Comparison of ENCODE assay signal across 8 mouse cellular contexts in genomic region chr9:114731871-114732682, GRCm38 (mm10). TPM values are rescaled to one million over a fixed set of nuclear protein-coding genes. Genes with fewer than 3 reads are reported as not detected.
A peak's percentile ranks its signal among the peaks of the same experiment; 100 is the strongest.
DNase-seq lines count a peak whose midpoint lies in the region; ATAC-seq and TF ChIP-seq lines count a peak whose summit lies in the region.

No protein-coding gene starts in this region.

- ATAC-seq in limb, embryonic 14.5 days (ENCODE audit: low FRiP score, low read depth): no peak
- no peak for ATAC-seq in neural tube, embryonic 12.5 days (ENCODE audit: low FRiP score, low read depth)

- peak overlapping the region; percentile 73 for H3K27ac ChIP-seq in thymus, adult 2 months (ENCODE audit: control insufficient read depth, insufficient read depth, low read length)
- H3K27ac ChIP-seq in limb, embryonic 14.5 days (replicated peaks; ENCODE audit: low read depth, low read length): no peak overlapping the region
- no peak overlapping the region for H3K27ac ChIP-seq in neural tube, embryonic 12.5 days

- no peaks in the 10 kb centered on the region for H3K9me3 ChIP-seq in limb, embryonic 14.5 days (ENCODE audit: control insufficient read depth, low read length)
- no peaks in the 10 kb centered on the region for H3K9me3 ChIP-seq in neural tube, embryonic 12.5 days

- peak overlapping the region; percentile 87 for H3K4me3 ChIP-seq in thymus, adult 2 months (ENCODE audit: control insufficient read depth, insufficient read depth, low read length)
- peak overlapping the region; percentile 81 for H3K4me3 ChIP-seq in limb, embryonic 14.5 days (replicated peaks; ENCODE audit: low read length)
- peak overlapping the region; percentile 82 for H3K4me3 ChIP-seq in neural tube, embryonic 12.5 days

- no peak for TF ChIP-seq CTCF in thymus, adult 2 months (IDR thresholded peaks at IDR 0.05; ENCODE audit: borderline replicate concordance, control insufficient read depth, extremely low read depth, insufficient read depth, low read length, poor library complexity)

- H3K27me3 ChIP-seq in thymus, adult 2 months (ENCODE audit: control insufficient read depth, insufficient read depth, low read length): no peaks in the 10 kb centered on the region
- H3K27me3 ChIP-seq in limb, embryonic 14.5 days (ENCODE audit: control insufficient read depth, insufficient read depth, low read length): no peaks in the 10 kb centered on the region
- H3K27me3 ChIP-seq in neural tube, embryonic 12.5 days (replicated peaks): no peaks in the 10 kb centered on the region

- peak overlapping the region; percentile 59 for H3K4me2 ChIP-seq in limb, embryonic 14.5 days (replicated peaks; ENCODE audit: low read depth, low read length, severe bottlenecking)
- peak overlapping the region; percentile 75 for H3K4me2 ChIP-seq in neural tube, embryonic 12.5 days (replicated peaks)

- H3K9ac ChIP-seq in limb, embryonic 14.5 days (ENCODE audit: low read depth, low read length, severe bottlenecking): peak overlapping the region; percentile 86
- peak overlapping the region; percentile 87 for H3K9ac ChIP-seq in neural tube, embryonic 12.5 days

- H3K4me1 ChIP-seq in thymus, adult 2 months (replicated peaks; ENCODE audit: control insufficient read depth, insufficient read depth, low read length): peaks cover 13% of the 10 kb centered on the region
- peaks cover 20% of the 10 kb centered on the region for H3K4me1 ChIP-seq in limb, embryonic 14.5 days (ENCODE audit: control insufficient read depth, insufficient read depth, low read length)
- H3K4me1 ChIP-seq in neural tube, embryonic 12.5 days: peaks cover 15% of the 10 kb centered on the region

- 36% methylated on average over 12 of the region's 12 CpGs for WGBS in thymus, adult 2 months
- WGBS in limb, embryonic 14.5 days: 63% methylated on average over 12 of the region's 12 CpGs
- 75% methylated on average over 12 of the region's 12 CpGs for WGBS in neural tube, embryonic 12.5 days

- H3K36me3 ChIP-seq in thymus, adult 2 months (ENCODE audit: control insufficient read depth, insufficient read depth, low read length): no peaks in the 10 kb centered on the region
- no peaks in the 10 kb centered on the region for H3K36me3 ChIP-seq in limb, embryonic 14.5 days (ENCODE audit: control insufficient read depth, insufficient read depth, low read length)
- no peaks in the 10 kb centered on the region for H3K36me3 ChIP-seq in neural tube, embryonic 12.5 days

- DNase-seq in adrenal gland, postnatal 14 days: peak; percentile 27
- no peak for DNase-seq in adrenal gland, postnatal 10 days
- DNase-seq in thymus, adult 2 months: peak; percentile 29
- no peak for DNase-seq in thymus, adult 18-20 months
- no peak for DNase-seq in limb, embryonic 14.5 days (ENCODE audit: low spot score)
- DNase-seq in urinary bladder, adult 18-20 months (ENCODE audit: low spot score in 2 of 2): no peak
- DNase-seq in cerebellum, postnatal 25 days: no peak

- no peak for TF ChIP-seq POLR2A in thymus, adult 2 months (IDR thresholded peaks at IDR 0.05; ENCODE audit: control insufficient read depth, extremely low read depth, insufficient read depth, low read length, poor library complexity)
- TF ChIP-seq POLR2A in limb, embryonic 14.5 days (IDR thresholded peaks at IDR 0.05; ENCODE audit: borderline replicate concordance, extremely low read depth, insufficient read depth, insufficient read length): no peak

RNA-seq across cellular contexts. Expression of gene Cmtm6, which starts 1.2 kb away (rescaled TPM):
- total RNA-seq in adrenal gland, postnatal 14 days (2021): 57.6 and 58.5 TPM in 2 replicates
- 10 to 100 TPM; 59.4 to 61.0 TPM for total RNA-seq in adrenal gland, postnatal 10 days (2021)
- 72.4 and 76.2 TPM in 2 replicates for polyA plus RNA-seq in thymus, adult 2 months (2012; rRNA removed)
- 21.9 and 23.4 TPM in 2 replicates for polyA plus RNA-seq in limb, embryonic 14.5 days (2012; rRNA removed)
- polyA plus RNA-seq in limb, embryonic 14.5 days (2014; fragmentation: Nextera tagmentation; extraction: Ambion mirVana): 40.5 and 41.0 TPM in 2 replicates
- 22.3 and 24.6 TPM in 2 replicates for polyA plus RNA-seq in neural tube, embryonic 12.5 days (2016; fragmentation: Nextera tagmentation; extraction: Ambion mirVana)

RNA-seq across cellular contexts. Expression of gene Dync1li1, which starts 43.5 kb away (rescaled TPM):
- total RNA-seq in adrenal gland, postnatal 14 days (2021): 37.1 and 44.6 TPM in 2 replicates
- 10 to 100 TPM; 38.3 to 41.0 TPM for total RNA-seq in adrenal gland, postnatal 10 days (2021)
- 20.8 and 23.5 TPM in 2 replicates for polyA plus RNA-seq in thymus, adult 2 months (2012; rRNA removed)
- polyA plus RNA-seq in limb, embryonic 14.5 days (2012; rRNA removed): 30.9 and 39.5 TPM in 2 replicates
- polyA plus RNA-seq in limb, embryonic 14.5 days (2014; fragmentation: Nextera tagmentation; extraction: Ambion mirVana): 34.5 and 39.6 TPM in 2 replicates
- polyA plus RNA-seq in neural tube, embryonic 12.5 days (2016; fragmentation: Nextera tagmentation; extraction: Ambion mirVana): 147 and 154 TPM in 2 replicates

RNA-seq across cellular contexts. Expression of gene Cmtm7, which starts 49.6 kb away (rescaled TPM):
- 32.0 and 36.7 TPM in 2 replicates for total RNA-seq in adrenal gland, postnatal 14 days (2021)
- total RNA-seq in adrenal gland, postnatal 10 days (2021): 10 to 100 TPM; 32.4 to 32.9 TPM
- polyA plus RNA-seq in thymus, adult 2 months (2012; rRNA removed): 781 and 799 TPM in 2 replicates
- 118 and 165 TPM in 2 replicates for polyA plus RNA-seq in limb, embryonic 14.5 days (2012; rRNA removed)
- polyA plus RNA-seq in limb, embryonic 14.5 days (2014; fragmentation: Nextera tagmentation; extraction: Ambion mirVana): 126 and 127 TPM in 2 replicates
- 37.0 and 44.8 TPM in 2 replicates for polyA plus RNA-seq in neural tube, embryonic 12.5 days (2016; fragmentation: Nextera tagmentation; extraction: Ambion mirVana)

Comparison
In these comparisons a context has a peak if more than half of its experiments do, and no peak if none do; other contexts are left out.
1. DNase-seq: peak in adrenal gland, postnatal 14 days (single experiment) and thymus, adult 2 months (single experiment); none in adrenal gland, postnatal 10 days (single experiment), thymus, adult 18-20 months (0 of 2), limb, embryonic 14.5 days (single experiment), urinary bladder, adult 18-20 months (0 of 2) and cerebellum, postnatal 25 days (0 of 2).
2. Peak in every context shown above with its lines, with median percentiles within 50 percentile points of each other: H3K4me3 ChIP-seq.